Mouse (Mus musculus) E14TG2a.4 (cell line): ENCODE measurements around the gene Prr3.

ENCODE experiments used
- CTCF ChIP-seq: conservative IDR thresholded peaks from 2 replicates; pipeline ENCODE4 v1.5.1; 2014; ENCODE audit warnings: low read length
- POU5F1 ChIP-seq: IDR thresholded peaks from 2 replicates; pipeline ENCODE4 v1.6.1; 2014; ENCODE audit warnings: low read length, borderline replicate concordance

- TF ChIP-seq POU5F1, result no peak
- no peak for TF ChIP-seq CTCF
Observed at GRCm38 (mm10) chr17:36021309-36021708, 41.3 kb upstream of the Prr3 start.
